Mouse (Mus musculus): Measurements from ENCODE around the gene Gpr146.

GRCm38 (mm10) chr5:139382760-139383159 is 5.3 kb downstream of the Gpr146 start:
- TF ChIP-seq POLR2A (IDR thresholded peaks at IDR 0.05; ENCODE audit: insufficient read depth, low read length) (no peak), CTCF (IDR thresholded peaks at IDR 0.05; ENCODE audit: low read depth, low read length) (no peak), EP300 (IDR thresholded peaks at IDR 0.05; ENCODE audit: insufficient read depth, low read depth, low read length) (no peak)

Measured in ES-Bruce4 (cell line).